Mouse (Mus musculus) embryonic facial prominence, embryonic 12.5 days (tissue): ENCODE measurements around the gene Olfr643. TPM values are rescaled to one million over a fixed set of nuclear protein-coding genes. Genes with fewer than 3 reads are reported as not detected.
"Not testable (repeated sequence)": the region's sequence is repeated elsewhere in the genome, so short reads cannot be mapped to it uniquely, and the experiment has no call there.

Experiments
- ATAC-seq: fragments of 200-750 bp; cut with Nextera tagmentation; 2 replicates; pipeline ENCODE4 v1.8.0; 2017; ENCODE audit not compliant: insufficient number of reproducible peaks, insufficient read depth, low FRiP score, low TSS enrichment
- H3K27ac ChIP-seq: fragments of 300-500 bp; sonication (generic); 2 replicates; pipeline ENCODE4 v1.5.1; 2016; ENCODE audit warnings: mild to moderate bottlenecking
- H3K27me3 ChIP-seq: fragments of 300-500 bp; sonication (generic); 2 replicates; pipeline ENCODE4 v1.6.1; 2016; ENCODE audit warnings: mild to moderate bottlenecking, moderate library complexity
- H3K36me3 ChIP-seq: fragments of 300-500 bp; sonication (generic); 2 replicates; pipeline ENCODE4 v1.6.1; 2016; ENCODE audit warnings: mild to moderate bottlenecking
- H3K4me1 ChIP-seq: fragments of 300-500 bp; sonication (generic); 2 replicates; pipeline ENCODE4 v1.6.1; 2016
- H3K4me2 ChIP-seq: fragments of 300-500 bp; sonication (generic); replicated peaks from 2 replicates; pipeline ENCODE4 v1.6.1; 2016; ENCODE audit warnings: mild to moderate bottlenecking, moderate library complexity
- H3K4me3 ChIP-seq: fragments of 300-500 bp; sonication (generic); 2 replicates; pipeline ENCODE4 v1.5.1; 2016; ENCODE audit warnings: mild to moderate bottlenecking
- H3K9ac ChIP-seq: fragments of 300-500 bp; sonication (generic); 2 replicates; pipeline ENCODE4 v1.6.1; 2016; ENCODE audit warnings: mild to moderate bottlenecking, moderate library complexity
- H3K9me3 ChIP-seq: fragments of 300-500 bp; sonication (generic); 2 replicates; pipeline ENCODE4 v1.6.1; 2016; ENCODE audit warnings: mild to moderate bottlenecking, moderate library complexity
- WGBS: fragments of 180-500 bp; shearing (Covaris S2); methylation state at CpG from one replicate; pipeline ENCODE4 v1.1.7; 2016; 5-methylcytosine and 5-hydroxymethylcytosine counted together
- polyA plus RNA-seq: library from polyadenylated mRNA; unstranded; fragments of >200 nt; fragmentation: Nextera tagmentation; extraction: Ambion mirVana; gene quantifications from 2 replicates; pipeline ENCODE4 v1.2.1, GENCODE M21; 2016

Olfr643 gene
- polyA plus RNA-seq, 1 experiment from 2014 or later: not detected

- Histone ChIP-seq H3K36me3 (no peaks in the 10 kb centered on the region), H3K4me2 (no peak within 1 kb of the TSS), H3K9ac (no peak within 1 kb of the TSS), H3K4me3 (no peak within 1 kb of the TSS), H3K27ac (no peak within 1 kb of the TSS), H3K9me3 (no peaks in the 10 kb centered on the region), H3K4me1 (no peaks in the 10 kb centered on the region), H3K27me3 (no peaks in the 10 kb centered on the region)
- no peak for ATAC-seq
These were observed 120.0 kb downstream of the Olfr643 start, which contains the start of gene Olfr639 for GRCm38 (mm10) chr7:104017203-104017602. Olfr639 (minus strand) TSS chr7:104017303.

GRCm38 (mm10) chr7:103999124-103999523, 138.1 kb downstream of the Olfr643 start:
- ATAC-seq: no peak
- no peak overlapping the region for H3K4me2 ChIP-seq
- no peaks in the 10 kb centered on the region for H3K27me3 ChIP-seq

GRCm38 (mm10) chr7:103998446-103998845, 138.8 kb downstream of the Olfr643 start, which contains the start of gene Olfr638:
Olfr638 (plus strand) TSS chr7:103998746.
- H3K36me3 ChIP-seq: no peaks in the 10 kb centered on the region
- H3K4me3 ChIP-seq: no peak within 1 kb of the TSS
- no peak within 1 kb of the TSS for H3K27ac ChIP-seq
- H3K9me3 ChIP-seq: no peaks in the 10 kb centered on the region
- no peak for ATAC-seq
- no peak within 1 kb of the TSS for H3K9ac ChIP-seq
- no peak within 1 kb of the TSS for H3K4me2 ChIP-seq
- H3K27me3 ChIP-seq: no peaks in the 10 kb centered on the region
- H3K4me1 ChIP-seq: no peaks in the 10 kb centered on the region

More at GRCm38 (mm10) chr7:103999124-103999523, 138.1 kb downstream of the Olfr643 start:
- no peak overlapping the region for H3K27ac ChIP-seq
- H3K36me3 ChIP-seq: no peaks in the 10 kb centered on the region
- no peaks in the 10 kb centered on the region for H3K9me3 ChIP-seq
- H3K9ac ChIP-seq: no peak overlapping the region
- H3K4me1 ChIP-seq: no peaks in the 10 kb centered on the region
- H3K4me3 ChIP-seq: no peak overlapping the region

GRCm38 (mm10) chr7:103971782-103972181, 165.4 kb downstream of the Olfr643 start:
- Histone ChIP-seq H3K27me3 (no peaks in the 10 kb centered on the region), H3K9me3 (no peaks in the 10 kb centered on the region), H3K9ac (no peak overlapping the region), H3K36me3 (no peaks in the 10 kb centered on the region), H3K4me3 (no peak overlapping the region), H3K27ac (no peak overlapping the region), H3K4me2 (no peak overlapping the region), H3K4me1 (no peaks in the 10 kb centered on the region)
- no peak for ATAC-seq
- WGBS: 59% methylated on average over 1 of the region's 1 CpGs

DNA sequence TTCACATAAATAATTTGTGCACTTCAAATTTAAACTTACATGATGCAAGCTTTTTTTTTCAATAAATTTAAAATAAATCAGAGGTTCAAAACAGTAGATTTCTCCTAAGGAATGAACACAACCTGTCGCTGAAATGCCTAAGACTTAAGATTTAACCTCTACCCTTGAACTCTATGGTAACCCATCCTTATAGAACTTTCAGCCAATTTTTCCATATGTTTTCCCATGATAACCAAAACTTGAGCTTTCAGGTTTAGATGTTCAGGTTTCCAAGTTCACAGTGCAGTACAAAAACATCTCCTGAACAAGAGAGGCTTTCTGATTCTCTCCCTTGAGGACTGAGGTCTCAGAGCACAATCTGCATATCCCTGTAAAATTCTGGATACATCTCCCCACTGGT, 166.4 kb downstream of the Olfr643 start, which contains the start of gene Olfr635:
TSS of gene Olfr635 (plus strand) at position 301 of the 400 bp plus-strand sequence.
- Histone ChIP-seq H3K9ac (no peak within 1 kb of the TSS), H3K36me3 (no peaks in the 10 kb centered on the region), H3K4me3 (no peak within 1 kb of the TSS), H3K4me1 (no peaks in the 10 kb centered on the region), H3K27ac (no peak within 1 kb of the TSS), H3K4me2 (no peak within 1 kb of the TSS), H3K9me3 (no peaks in the 10 kb centered on the region), H3K27me3 (no peaks in the 10 kb centered on the region)
- no peak for ATAC-seq
- 77% methylated on average over 1 of the region's 1 CpGs for WGBS

DNA sequence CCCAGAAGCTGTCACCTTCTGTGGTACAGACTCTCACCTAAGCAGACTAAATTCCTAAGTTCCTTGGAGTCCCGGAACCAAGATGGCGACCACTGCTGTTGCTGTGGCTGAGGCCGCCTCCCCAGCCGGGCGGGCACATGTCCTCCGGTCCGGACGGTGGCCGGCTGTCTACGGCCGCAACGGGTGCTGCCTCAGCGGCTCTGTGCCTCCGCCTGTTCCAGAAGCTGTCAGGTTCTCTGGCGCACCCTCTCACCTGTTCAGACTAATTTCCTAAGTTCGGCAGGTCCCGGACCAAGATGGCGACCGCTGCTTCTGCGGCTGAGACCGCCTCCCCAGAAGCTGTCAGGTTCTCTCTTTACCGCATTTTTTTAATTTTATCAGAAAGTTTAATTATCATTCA, 170.3 kb downstream of the Olfr643 start:
- ATAC-seq, H3K4me1 ChIP-seq, H3K4me3 ChIP-seq, H3K27ac ChIP-seq, H3K36me3 ChIP-seq, H3K9ac ChIP-seq, H3K27me3 ChIP-seq, H3K9me3 ChIP-seq, H3K4me2 ChIP-seq: not testable (repeated sequence)
- WGBS: 93% methylated on average over 22 of the region's 22 CpGs

Other genes starting within 250 kb of the Olfr643 start
- not detected in 2 replicates for gene Olfr64, start 242.9 kb downstream of the Olfr643 start, polyA plus RNA-seq
- gene Olfr65, start 233.9 kb downstream of the Olfr643 start, polyA plus RNA-seq: not detected in 2 replicates
- gene Olfr631, start 208.6 kb downstream of the Olfr643 start, polyA plus RNA-seq: not detected in 2 replicates
- gene Olfr632, start 203.1 kb downstream of the Olfr643 start, polyA plus RNA-seq: 0.06 TPM in 1 of 2 replicates, not detected in the other
- gene Olfr633, start 193.0 kb downstream of the Olfr643 start, polyA plus RNA-seq: not detected in 2 replicates
- not detected in 2 replicates for gene Olfr635, start 166.3 kb downstream of the Olfr643 start, polyA plus RNA-seq
- gene Olfr638, start 138.7 kb downstream of the Olfr643 start, polyA plus RNA-seq: not detected in 2 replicates
- gene Olfr639, start 120.1 kb downstream of the Olfr643 start, polyA plus RNA-seq: 0.04 TPM in 1 of 2 replicates, not detected in the other
- gene Olfr640, start 111.8 kb downstream of the Olfr643 start, polyA plus RNA-seq: not detected in 2 replicates
- gene Olfr641, start 102.0 kb downstream of the Olfr643 start, polyA plus RNA-seq: not detected in 2 replicates
- gene Olfr642, start 84.7 kb downstream of the Olfr643 start, polyA plus RNA-seq: not detected in 2 replicates
- gene 4930516K23Rik, start 76.0 kb downstream of the Olfr643 start, polyA plus RNA-seq: not detected in 2 replicates
- gene Olfr644, start 65.5 kb downstream of the Olfr643 start, polyA plus RNA-seq: not detected in 2 replicates
- not detected in 2 replicates for gene Olfr645, start 51.9 kb downstream of the Olfr643 start, polyA plus RNA-seq
- not detected in 2 replicates for gene Olfr646, start 32.5 kb downstream of the Olfr643 start, polyA plus RNA-seq
- gene Ubqln5, start 7.6 kb downstream of the Olfr643 start, polyA plus RNA-seq: not detected in 2 replicates
- not detected in 2 replicates for gene Ubqln3, start 5.9 kb upstream of the Olfr643 start, polyA plus RNA-seq
- not detected in 2 replicates for gene Ubqlnl, start 13.2 kb upstream of the Olfr643 start, polyA plus RNA-seq
- 0.33 and 0.45 TPM in 2 replicates for gene Olfm5, start 27.4 kb upstream of the Olfr643 start, polyA plus RNA-seq
- 0.24 and 0.37 TPM in 2 replicates for gene Olfr648, start 46.0 kb upstream of the Olfr643 start, polyA plus RNA-seq
- gene Olfr649, start 58.6 kb upstream of the Olfr643 start, polyA plus RNA-seq: not detected in 2 replicates
- 1.9 and 2.2 TPM in 2 replicates for gene Trim6, start 81.4 kb upstream of the Olfr643 start, polyA plus RNA-seq
- 1.6 and 2.0 TPM in 2 replicates for gene Trim34a, start 107.1 kb upstream of the Olfr643 start, polyA plus RNA-seq
- gene Trim5, start 150.7 kb upstream of the Olfr643 start, polyA plus RNA-seq: 0.13 and 0.15 TPM in 2 replicates
- gene Trim12a, start 178.1 kb upstream of the Olfr643 start, polyA plus RNA-seq: 5.3 and 5.8 TPM in 2 replicates
- gene Trim34b, start 192.1 kb upstream of the Olfr643 start, polyA plus RNA-seq: 0.22 TPM in 1 of 2 replicates, not detected in the other
- 2.0 and 2.3 TPM in 2 replicates for gene Trim12c, start 216.0 kb upstream of the Olfr643 start, polyA plus RNA-seq
- not detected in 2 replicates for gene Trim30b, start 232.5 kb upstream of the Olfr643 start, polyA plus RNA-seq